Mouse (Mus musculus) MEL-GATA-1-ER (cell line): ENCODE results near the gene Gtf2h3.
A peak's percentile ranks its signal among the peaks of the same experiment; 100 is the strongest.
"Not testable (repeated sequence)": the region's sequence is repeated elsewhere in the genome, so short reads cannot be mapped to it uniquely, and the experiment has no call there.

Experiments
- DNase-seq: peaks from one replicate; pipeline ENCODE4 v3.0.0-alpha.2; 2012; ENCODE audit warnings: low read depth; ENCODE audit errors: extremely low read depth

The Gtf2h3 gene

DNA sequence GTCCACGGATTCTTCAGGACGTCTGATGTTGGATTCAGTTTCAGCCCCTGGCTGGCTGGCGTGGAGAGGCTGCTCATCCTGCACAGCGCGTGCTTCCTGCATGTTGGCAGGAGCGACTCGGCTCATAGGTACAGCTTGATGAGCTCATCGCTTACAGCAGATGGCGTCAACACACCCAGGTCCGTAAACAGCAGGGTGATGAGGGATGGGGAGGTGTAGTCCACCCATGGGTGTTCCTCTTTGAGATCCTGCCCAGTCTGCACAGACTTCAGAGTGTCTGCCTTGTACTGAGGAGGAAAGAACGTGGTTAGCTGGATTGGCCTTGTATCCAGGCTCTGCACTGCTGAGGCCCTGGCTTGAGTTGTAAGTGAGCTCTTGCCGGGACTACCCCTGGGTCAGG is 7.9 kb upstream of the Gtf2h3 start:
- no peak for DNase-seq

DNA sequence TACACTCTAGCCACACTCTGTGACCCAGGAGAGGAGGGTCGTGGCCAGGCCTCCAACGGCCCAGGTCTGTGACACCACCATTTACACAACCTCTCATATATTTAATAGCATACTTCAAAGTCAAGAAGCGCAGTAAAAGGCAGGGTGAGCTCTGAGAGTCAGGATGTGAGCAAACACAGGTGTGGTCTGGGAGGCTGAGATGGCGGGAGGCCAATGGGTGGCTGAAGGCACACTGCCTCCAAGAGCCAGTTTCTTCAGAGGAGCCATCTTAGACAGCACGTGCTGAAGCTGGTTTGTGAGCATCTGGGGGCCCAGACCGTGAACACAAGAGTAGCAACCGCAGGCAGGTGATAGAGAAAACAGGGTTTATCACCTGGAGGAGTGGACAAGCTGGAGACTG is 3.5 kb upstream of the Gtf2h3 start:
- DNase-seq, result no peak

DNA sequence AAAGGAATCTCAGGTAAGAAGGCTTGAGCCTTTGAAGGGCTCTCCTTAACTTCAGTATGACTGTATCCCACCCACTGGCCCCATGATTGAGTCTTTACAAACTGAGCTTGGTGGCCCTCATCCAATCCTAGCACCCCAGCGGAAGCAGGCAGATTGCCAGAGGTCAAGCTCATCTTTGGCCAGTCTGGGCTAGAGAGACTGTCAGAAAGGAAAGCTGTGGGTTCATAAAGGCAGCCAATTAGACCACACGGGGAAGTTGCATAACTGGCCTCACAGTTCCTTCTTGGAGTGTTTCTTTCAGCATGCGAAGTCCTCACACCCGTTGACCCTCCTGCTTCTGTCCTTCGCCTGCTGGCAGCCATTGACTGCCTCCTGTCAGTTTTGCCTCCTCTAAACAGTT is 3.6 kb downstream of the Gtf2h3 start:
- no peak for DNase-seq

DNA sequence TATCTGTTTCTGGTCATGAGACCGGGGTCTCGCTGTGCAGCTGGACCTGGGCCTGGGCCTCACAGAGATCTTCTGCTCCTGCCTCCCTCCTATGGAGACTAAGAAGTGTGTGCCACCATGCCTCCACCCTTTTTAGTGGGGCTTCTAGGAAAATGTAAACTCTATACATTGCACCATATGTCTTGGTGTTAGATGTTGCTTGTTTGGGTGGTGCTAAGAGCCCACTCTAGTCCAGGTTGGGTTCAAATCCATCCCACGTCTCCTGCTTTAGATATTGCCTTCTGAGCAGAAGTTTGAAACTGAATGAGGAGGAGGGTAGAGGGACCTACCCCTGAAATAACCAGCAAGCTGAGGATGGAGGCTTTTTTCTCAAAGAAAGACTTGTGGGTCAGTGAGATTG is 13.8 kb downstream of the Gtf2h3 start:
- DNase-seq, result no peak

DNA sequence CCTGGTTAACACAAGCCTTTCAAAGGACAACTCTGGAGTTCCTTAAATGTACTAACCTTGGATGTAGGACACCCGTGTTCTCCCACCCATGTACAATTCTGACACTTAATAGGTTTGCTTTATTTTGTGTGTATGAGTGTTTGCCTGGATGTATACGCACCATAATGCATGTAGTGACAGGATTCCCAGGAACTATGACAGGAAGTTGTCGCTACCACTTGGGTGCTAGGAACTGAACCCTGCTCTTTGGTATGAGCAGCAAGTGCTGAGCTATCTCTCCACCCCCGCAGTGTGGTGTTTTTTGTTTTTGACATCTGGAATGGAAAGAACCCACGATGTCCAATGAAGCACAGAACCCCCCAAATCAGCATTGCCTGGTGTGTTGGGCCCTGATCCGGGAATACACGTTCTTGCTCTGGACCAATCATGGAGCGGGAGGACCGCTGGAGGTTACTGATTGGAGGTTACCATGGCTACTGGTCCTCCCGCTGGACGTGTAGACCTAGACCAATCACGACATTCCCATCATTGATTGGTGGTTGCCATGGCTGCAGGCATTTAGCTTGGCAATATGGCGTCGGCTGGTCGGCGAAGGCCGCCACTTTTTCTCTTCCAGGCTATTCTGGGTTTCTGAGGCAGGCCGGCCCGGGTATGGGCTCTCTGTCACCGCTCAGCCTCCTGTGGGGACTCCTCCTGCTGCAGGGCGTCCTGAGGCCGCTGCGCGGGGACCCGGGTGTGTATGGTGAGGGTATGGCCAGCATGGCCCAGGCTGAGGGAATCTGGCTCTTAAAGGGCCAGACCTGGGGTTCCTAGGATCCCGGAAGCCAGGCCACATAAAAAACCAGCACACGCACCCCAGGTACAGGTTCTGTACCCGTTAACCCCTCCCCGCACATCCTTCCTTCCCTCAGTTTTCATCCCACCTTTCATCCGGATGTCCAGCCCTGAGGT is 19.6 kb downstream of the Gtf2h3 start:
- DNase-seq, result no peak

DNA sequence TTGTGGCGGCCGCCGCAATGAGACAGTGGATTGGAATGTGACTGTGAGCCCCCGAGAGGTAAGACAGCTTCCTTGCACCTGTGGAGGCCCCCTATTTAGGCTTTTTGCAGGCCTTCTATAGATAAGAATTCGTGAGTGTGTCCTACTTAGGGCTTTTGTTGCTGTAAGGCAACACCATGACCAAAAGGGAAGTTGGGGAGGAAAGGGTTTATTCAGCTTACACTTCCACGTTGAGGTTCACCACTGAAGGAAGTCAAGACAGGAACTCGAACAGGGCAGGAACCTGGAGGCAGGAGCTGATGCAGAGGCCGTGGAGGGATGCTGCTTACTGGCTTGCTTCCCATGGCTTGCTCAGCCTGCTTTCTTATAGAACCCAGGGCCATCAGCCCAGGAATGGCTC is 20.8 kb downstream of the Gtf2h3 start:
- DNase-seq, result not testable (repeated sequence)

DNA sequence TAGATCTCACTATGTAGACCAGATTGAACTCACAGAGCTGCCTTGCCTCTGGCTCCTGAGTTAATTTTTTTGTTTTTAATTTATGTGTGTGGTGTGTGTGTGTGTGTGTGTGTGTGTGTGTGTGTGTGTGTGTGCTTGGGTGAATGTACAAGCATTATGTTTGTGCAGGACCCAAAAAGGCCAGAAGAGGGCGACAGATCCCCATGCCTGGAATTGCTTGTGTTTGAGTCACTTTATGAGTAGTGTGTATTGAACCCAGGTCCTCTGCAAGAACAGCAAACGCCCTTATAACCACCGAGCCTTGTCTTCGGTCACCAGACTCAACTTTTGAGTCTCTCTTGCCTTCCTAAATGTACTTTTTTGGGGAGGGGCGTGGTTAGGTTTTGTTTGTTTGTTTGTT is 23.4 kb downstream of the Gtf2h3 start:
- peak; percentile 57 for DNase-seq

DNA sequence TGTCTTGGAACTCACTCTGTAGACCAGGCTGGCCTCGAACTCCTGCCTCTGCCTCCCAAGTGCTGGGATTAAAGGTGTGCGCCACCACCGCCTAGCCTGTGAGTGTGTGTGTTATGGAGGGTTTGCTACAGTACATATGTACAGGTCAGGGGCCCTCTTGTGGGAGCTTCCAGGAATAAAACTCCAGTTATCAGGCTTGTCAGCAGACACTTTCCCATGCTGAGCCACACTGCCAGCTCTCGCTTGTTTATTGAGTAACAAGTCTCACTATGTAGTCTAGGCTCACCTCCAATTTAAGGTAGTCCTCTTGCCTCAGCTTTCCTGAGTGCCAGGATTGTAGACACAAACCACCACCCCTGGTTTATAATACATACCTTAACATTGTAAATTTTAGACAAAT is 25.4 kb downstream of the Gtf2h3 start:
- no peak for DNase-seq

DNA sequence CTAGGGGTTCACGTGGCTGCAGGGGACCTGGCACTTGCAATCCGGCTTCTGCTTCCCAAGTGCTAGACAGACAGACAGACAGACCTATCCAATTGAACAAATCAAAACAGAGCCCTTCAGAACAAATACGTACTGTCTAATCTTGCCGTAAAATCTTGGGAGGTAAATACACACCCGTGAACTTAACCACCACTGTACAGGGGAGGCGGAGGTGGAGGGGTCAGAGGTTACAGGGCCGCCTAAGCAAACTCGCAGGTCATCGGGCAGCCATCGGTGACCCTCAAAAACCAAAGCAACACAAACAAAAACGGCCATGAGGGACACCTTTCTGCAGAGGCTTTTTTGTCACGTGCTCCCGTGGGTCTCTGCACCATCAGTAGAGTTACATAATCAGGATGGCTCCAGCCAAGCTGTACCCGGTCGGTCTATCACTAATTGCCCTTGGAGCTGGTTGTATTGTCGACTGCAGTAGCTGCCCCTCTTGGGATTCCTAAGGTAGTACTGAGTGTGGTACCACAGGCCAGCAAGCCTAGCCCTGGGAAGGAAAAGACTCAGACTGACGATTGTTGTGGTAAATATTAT is 26.2 kb downstream of the Gtf2h3 start:
- no peak for DNase-seq

DNA sequence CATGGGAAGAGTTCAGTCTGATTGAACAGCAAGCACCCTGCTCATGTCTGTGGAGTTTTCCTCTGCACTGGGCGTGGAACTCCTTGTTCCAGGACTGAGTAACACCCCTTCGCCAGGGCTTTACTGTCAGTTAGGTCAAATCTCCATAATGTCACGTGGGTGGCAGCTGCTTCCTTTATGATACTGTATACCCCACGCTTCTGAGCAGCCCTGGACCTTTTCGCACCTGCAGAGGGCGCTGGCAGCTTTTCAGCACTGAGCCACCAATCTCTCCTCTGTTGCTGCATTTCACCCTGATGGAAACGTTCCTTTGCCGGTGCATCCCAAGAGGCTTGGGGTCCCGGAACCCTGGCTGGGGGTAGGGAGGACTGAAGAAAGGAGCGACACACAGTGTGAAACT is 32.0 kb downstream of the Gtf2h3 start:
- peak; percentile 57 for DNase-seq

DNA sequence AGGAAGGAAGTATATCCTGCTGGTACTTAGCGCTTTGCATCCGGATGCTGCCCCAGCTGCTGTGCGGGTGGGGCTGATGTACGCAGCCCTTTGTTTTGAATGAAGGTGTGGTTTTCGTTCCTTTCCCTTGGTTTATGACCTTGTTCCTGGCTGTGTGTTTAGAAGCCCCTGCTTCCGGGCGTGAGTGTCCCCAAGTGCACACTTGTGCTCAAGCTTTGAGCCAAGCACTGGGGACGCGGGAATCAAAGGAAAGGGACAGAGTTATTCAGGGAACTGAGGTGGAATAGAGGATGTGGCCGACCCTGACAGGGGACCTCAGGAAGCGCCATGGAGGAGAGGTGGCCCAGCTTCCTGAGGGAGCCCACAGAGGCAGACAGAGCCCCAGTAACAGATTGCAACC is 35.8 kb downstream of the Gtf2h3 start:
- no peak for DNase-seq

DNA sequence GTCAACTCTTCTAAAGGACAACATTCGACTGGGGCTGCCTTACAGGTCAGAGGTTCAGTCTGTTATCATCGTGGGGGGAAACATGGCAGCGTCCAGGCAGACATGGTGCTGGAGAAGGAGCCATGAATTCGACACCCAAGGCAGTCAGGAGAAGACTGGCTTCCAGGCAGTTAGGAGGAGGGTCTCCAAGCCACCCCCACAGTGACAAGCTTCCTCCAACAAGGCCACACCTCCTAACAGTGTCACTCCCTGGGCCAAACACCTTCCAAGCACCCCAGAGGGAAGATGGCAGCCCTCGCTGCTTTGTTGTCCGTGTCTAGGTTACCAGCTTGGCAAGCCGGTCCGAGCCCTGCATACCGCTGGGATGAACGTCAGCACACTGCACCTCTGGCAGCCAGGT is 39.8 kb downstream of the Gtf2h3 start:
- no peak for DNase-seq

DNA sequence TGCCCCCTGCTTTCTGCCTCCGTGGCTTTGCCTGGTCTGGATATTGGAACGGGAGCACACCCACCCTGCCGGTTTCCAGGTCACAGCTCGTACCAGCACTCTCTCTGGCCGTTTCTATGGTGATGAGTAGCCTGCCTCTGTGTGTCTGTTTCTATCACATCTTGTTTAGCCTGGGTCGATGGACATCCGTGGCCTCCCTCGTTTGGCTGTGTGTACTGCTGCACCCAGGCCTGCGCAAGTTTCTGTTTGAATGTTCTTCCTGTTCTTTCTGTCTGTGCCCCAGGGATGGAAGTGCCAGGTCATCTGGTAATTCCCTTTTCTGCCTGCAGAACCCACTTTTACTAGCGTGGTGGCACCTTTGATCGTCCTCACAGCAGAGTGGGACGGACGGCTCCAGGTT is 42.4 kb downstream of the Gtf2h3 start:
- DNase-seq, result no peak

DNA sequence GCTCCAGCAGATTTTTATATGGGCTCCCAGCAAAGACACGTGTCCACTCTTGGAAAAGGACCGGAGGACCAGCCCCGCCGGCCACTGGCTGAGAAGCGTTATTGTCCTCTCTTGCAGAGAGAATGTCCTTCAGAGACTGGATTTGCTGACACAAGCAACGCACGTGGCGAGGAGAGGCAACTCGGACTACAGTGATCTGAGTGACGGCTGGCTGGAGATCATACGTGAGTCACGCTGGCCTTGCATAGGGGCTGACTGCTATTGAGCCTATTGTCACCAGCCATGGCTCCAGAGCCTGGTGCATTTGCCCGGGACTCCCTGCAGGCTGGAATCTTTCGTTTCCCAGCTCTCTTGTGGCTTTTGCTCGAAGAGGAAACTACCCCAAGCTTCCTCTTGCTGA is 44.0 kb downstream of the Gtf2h3 start:
- DNase-seq, result no peak

DNA sequence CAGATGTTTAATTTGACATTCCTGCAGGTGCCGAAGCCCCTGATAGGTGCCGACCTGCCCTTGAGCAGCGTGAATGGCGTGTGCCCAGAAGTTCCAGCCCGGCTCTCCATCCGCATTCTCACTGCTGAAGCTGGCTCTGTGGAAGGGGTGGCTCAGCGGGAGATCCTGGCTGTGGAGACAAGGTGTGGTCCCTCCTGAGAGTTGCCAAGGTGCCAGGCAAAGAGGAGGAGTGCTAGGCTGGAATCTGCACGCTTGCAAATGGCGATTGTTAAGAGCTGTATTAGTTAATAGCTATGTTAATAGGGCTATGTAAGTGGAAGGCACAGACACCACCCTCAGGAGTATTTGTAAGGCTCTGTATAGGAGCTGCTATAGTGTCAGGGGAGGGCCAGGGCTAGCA is 45.4 kb downstream of the Gtf2h3 start:
- no peak for DNase-seq

DNA sequence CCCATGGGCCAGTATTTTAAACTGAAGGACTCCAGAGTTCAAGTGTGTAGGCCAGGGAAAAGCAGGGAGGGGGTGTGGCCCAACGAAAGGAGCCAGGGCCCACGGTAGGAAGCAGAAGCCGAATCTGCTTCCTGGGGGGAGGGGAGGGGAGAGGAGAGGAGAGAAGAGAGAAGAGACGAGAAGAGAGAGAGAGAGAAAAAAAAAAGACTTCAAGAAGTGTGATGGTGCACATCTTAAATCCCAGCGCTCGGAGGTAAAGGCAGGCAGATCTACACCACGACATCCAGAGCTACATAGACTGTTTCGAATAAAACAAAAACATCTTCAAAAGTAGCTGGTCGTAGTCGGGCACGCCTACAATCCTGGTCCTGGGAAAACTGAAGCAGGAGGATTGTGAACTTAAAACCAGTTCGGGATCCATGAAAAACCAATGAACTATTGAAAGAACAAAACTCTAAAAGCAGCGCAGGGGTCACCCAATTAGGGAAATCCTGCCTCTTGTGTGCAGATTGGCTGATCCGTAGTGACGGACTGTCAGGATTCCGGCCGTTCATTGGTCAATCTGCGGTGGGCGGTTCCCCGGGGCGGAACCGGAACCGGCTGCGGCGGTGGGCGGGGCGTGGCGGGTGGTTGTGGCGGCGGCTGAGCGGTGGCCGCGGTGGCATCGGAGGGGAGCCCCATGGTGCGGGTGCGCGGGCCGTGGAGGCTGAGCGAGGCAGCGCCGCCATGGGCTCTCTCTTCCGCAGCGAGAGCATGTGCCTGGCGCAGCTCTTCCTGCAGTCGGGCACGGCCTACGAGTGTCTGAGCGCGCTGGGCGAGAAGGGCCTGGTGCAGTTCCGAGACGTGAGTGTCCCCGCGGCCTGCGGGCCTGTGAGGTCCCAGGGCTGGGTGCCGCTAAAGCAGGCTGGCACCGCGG is 49.8 kb downstream of the Gtf2h3 start, which contains the start of gene Atp6v0a2:
Atp6v0a2 (plus strand) TSS at position 129 of the 916 bp plus-strand sequence.
- DNase-seq, result peak; percentile 80

DNA sequence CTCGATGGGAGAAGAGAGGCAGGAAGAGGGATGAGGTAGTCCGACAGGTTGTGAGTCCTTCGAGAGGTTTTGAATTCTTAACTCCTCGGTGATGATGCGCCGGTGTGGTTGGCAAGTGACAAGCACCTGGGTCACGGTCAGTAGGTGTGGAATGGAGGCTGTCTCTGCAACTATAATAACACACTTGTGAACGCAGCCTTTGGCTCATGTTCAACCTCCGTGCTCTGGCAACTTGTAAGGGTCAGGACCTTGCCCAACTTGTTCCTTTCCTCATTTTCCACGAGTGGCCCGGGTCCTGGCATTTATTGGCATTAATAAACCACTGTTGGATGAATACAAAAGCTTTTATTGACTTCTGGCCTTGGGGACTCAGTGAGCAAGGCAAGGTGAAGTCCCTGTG is 50.7 kb downstream of the Gtf2h3 start:
- no peak for DNase-seq

DNA sequence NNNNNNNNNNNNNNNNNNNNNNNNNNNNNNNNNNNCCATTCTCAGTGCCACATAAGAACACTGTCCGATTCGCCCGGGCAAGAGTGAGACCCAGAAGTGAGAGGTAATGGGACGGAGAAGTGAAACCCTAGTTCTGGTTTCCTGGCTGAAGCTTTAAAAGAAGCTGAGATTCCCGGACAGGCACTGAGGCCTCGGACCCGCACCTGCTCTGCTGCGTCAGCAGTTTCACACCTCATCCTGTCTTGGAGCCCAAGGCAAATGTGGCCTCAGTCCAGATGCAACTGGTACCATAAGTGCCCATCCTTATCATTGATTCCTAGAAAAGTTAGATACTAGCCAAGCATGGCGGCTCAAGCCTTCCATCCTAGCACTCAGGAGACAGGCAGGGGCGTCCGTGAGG is 52.7 kb downstream of the Gtf2h3 start:
- no peak for DNase-seq

DNA sequence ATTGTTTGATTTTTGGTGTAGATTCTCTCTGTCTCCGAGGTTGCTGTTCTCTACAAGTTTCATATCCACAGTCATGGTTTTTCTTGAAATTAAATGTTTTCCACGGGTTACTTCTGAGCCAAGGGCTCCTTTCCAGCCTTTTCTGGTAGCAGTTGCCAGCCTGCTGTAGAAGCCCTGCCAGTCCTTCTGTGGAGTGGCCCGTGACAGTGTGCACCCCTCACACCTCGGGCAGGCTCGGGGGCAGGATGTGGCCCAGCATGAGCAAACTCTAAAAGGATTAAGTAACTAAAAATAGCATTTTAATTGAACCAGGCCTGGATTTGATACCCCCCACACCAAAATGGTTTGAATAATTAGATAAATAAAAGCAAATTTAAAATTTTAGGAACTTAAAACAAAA is 53.5 kb downstream of the Gtf2h3 start:
- no peak for DNase-seq

DNA sequence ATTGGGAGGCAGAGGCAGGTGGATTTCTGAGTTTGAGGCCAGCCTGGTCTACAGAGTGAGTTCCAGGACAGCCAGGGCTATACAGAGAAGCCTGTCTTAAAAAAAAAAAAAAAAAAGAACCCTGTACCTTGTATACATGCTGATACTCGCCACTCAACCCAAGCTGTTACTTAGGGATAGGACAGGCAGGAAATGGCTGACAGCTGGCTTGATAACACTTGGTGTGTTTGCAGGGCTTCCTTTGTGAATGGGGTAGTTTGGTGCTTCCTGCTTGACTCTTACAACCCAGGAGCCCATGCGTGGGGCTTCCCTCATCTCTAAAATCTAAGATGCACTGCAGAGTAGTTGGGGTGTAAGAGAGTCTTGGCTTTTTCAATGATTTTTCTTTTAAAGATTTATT is 54.5 kb downstream of the Gtf2h3 start:
- DNase-seq, result peak; percentile 97

DNA sequence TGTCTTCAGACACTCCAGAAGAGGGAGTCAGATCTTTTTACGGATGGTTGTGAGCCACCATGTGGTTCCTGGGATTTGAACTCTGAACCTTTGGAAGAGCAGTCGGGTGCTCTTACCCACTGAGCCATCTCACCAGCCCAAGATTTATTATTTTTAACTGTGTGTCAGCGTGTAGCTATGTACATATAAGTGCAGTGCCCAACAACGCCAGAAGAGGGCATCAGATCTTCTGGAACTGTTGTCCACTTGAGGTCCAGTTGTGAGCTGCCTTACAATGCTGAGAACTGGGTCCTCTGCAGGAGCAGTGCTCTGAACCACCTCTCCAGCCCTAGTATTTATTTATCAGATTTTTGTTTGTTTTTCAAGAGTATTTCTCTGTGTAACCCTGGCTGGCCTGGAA is 56.1 kb downstream of the Gtf2h3 start:
- not testable (repeated sequence) for DNase-seq

DNA sequence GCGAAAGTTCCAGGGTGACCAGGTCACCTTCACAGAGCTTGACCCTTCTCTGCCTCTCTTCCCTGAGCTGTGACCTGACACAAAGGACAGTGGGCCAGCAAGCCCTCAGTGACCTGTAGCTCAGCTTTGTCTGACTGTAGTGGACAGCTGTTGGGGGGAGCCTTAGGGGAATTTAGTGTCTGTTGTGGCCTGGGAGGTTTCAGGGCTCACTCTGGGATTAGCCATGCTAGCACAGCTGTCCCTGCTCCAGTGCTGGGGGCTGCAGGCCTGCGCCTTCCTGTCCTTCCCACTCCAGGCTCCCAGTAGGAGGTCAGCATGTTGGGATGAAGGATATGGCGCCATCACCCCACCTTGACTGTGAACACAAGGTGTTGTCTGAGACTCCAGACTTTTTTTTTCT is 57.2 kb downstream of the Gtf2h3 start:
- DNase-seq, result no peak
